Mouse (Mus musculus): ENCODE measurements around the gene Trappc5. TPM values are rescaled to one million over a fixed set of nuclear protein-coding genes. Genes with fewer than 3 reads are reported as not detected.

Trappc5 gene
- polyA plus RNA-seq, 1 experiment from 2014 or later: 45.3 TPM

GRCm38 (mm10) chr8:3717321-3717954 lies 41.3 kb downstream of the Trappc5 start:
- WGBS: 85% methylated on average over 12 of the region's 12 CpGs
- no peak overlapping the region for H3K4me3 ChIP-seq
- no peaks in the 10 kb centered on the region for H3K9me3 ChIP-seq
- H3K27me3 ChIP-seq (ENCODE audit: insufficient read depth, poor library complexity, severe bottlenecking): no peaks in the 10 kb centered on the region
- no peak for DNase-seq (ENCODE audit: low spot score)
- no peaks in the 10 kb centered on the region for H3K36me3 ChIP-seq
- H3K27ac ChIP-seq: no peak overlapping the region
- H3K4me1 ChIP-seq (replicated peaks): 0 out of 2 replicates have a peak, but pooled peaks cover 3% of the 10 kb centered on the region

GRCm38 (mm10) chr8:3718559-3718958 lies 42.5 kb downstream of the Trappc5 start:
- Histone ChIP-seq H3K36me3 (no peaks in the 10 kb centered on the region), H3K27me3 (ENCODE audit: insufficient read depth, poor library complexity, severe bottlenecking) (no peaks in the 10 kb centered on the region), H3K4me1 (replicated peaks) (0 out of 2 replicates have a peak, but pooled peaks cover 3% of the 10 kb centered on the region), H3K9me3 (no peaks in the 10 kb centered on the region), H3K4me3 (no peak overlapping the region), H3K27ac (no peak overlapping the region)
- WGBS: 17% methylated on average over 14 of the region's 14 CpGs
- DNase-seq (ENCODE audit: low spot score): peak; percentile 58

GRCm38 (mm10) chr8:3720551-3720950 lies 44.5 kb downstream of the Trappc5 start, which contains the start of gene Clec4g:
Gene Clec4g (minus strand): TSS chr8:3720651.
- H3K4me3 ChIP-seq: no peak within 1 kb of the TSS
- DNase-seq (ENCODE audit: low spot score): no peak
- H3K27me3 ChIP-seq (ENCODE audit: insufficient read depth, poor library complexity, severe bottlenecking): no peaks in the 10 kb centered on the region
- WGBS: 82% methylated on average over 5 of the region's 5 CpGs
- H3K9me3 ChIP-seq: no peaks in the 10 kb centered on the region
- H3K36me3 ChIP-seq: no peaks in the 10 kb centered on the region
- H3K27ac ChIP-seq: no peak within 1 kb of the TSS
- 0 out of 2 replicates have a peak, but pooled peaks cover 3% of the 10 kb centered on the region for H3K4me1 ChIP-seq (replicated peaks)

GRCm38 (mm10) chr8:3721041-3721440 lies 44.9 kb downstream of the Trappc5 start:
- 69% methylated on average over 1 of the region's 1 CpGs for WGBS

More at GRCm38 (mm10) chr8:3721041-3721440, 44.9 kb downstream of the Trappc5 start:
- Histone ChIP-seq H3K27me3 (ENCODE audit: insufficient read depth, poor library complexity, severe bottlenecking) (no peaks in the 10 kb centered on the region), H3K27ac (no peak overlapping the region), H3K9me3 (no peaks in the 10 kb centered on the region), H3K4me3 (no peak overlapping the region), H3K36me3 (no peaks in the 10 kb centered on the region), H3K4me1 (replicated peaks) (0 out of 2 replicates have a peak, but pooled peaks cover 3% of the 10 kb centered on the region)
- no peak for DNase-seq (ENCODE audit: low spot score)

Other genes with a start within 250 kb of the Trappc5 start
- 4.4 TPM in 2 replicates for gene Pex11g, start 208.6 kb upstream of the Trappc5 start, polyA plus RNA-seq (2016; fragmentation: Nextera tagmentation; extraction: Ambion mirVana)
- gene Tex45, start 205.4 kb upstream of the Trappc5 start, polyA plus RNA-seq (2016; fragmentation: Nextera tagmentation; extraction: Ambion mirVana): not detected in 2 replicates
- 74.1 and 98.1 TPM in 2 replicates for gene Zfp358, start 183.2 kb upstream of the Trappc5 start, polyA plus RNA-seq (2016; fragmentation: Nextera tagmentation; extraction: Ambion mirVana)
- 63.4 and 73.9 TPM in 2 replicates for gene Mcoln1, start 175.8 kb upstream of the Trappc5 start, polyA plus RNA-seq (2016; fragmentation: Nextera tagmentation; extraction: Ambion mirVana)
- 22.4 and 23.1 TPM in 2 replicates for gene Pnpla6, start 160.9 kb upstream of the Trappc5 start, polyA plus RNA-seq (2016; fragmentation: Nextera tagmentation; extraction: Ambion mirVana)
- gene C330021F23Rik, start 108.3 kb upstream of the Trappc5 start, polyA plus RNA-seq (2016; fragmentation: Nextera tagmentation; extraction: Ambion mirVana): 6.1 and 8.3 TPM in 2 replicates
- gene Camsap3, start 89.0 kb upstream of the Trappc5 start, polyA plus RNA-seq (2016; fragmentation: Nextera tagmentation; extraction: Ambion mirVana): 12.4 and 15.4 TPM in 2 replicates
- 71.6 and 74.6 TPM in 2 replicates for gene Xab2, start 55.0 kb upstream of the Trappc5 start, polyA plus RNA-seq (2016; fragmentation: Nextera tagmentation; extraction: Ambion mirVana)
- gene Pet100, start 54.8 kb upstream of the Trappc5 start, polyA plus RNA-seq (2016; fragmentation: Nextera tagmentation; extraction: Ambion mirVana): 97.8 and 115 TPM in 2 replicates
- gene Pcp2, start 50.8 kb upstream of the Trappc5 start, polyA plus RNA-seq (2016; fragmentation: Nextera tagmentation; extraction: Ambion mirVana): 0.22 TPM in 1 of 2 replicates, not detected in the other
- 38.7 and 44.1 TPM in 2 replicates for gene Stxbp2, start 45.3 kb upstream of the Trappc5 start, polyA plus RNA-seq (2016; fragmentation: Nextera tagmentation; extraction: Ambion mirVana)
- 0.37 and 0.55 TPM in 2 replicates for gene Retn, start 20.5 kb upstream of the Trappc5 start, polyA plus RNA-seq (2016; fragmentation: Nextera tagmentation; extraction: Ambion mirVana)
- 0.14 and 0.17 TPM in 2 replicates for gene Mcemp1, start 10.5 kb upstream of the Trappc5 start, polyA plus RNA-seq (2016; fragmentation: Nextera tagmentation; extraction: Ambion mirVana)
- gene Fcor, start 3.9 kb upstream of the Trappc5 start, polyA plus RNA-seq (2016; fragmentation: Nextera tagmentation; extraction: Ambion mirVana): 9.5 and 9.6 TPM in 2 replicates
- gene Fcer2a, start 17.9 kb downstream of the Trappc5 start, polyA plus RNA-seq (2016; fragmentation: Nextera tagmentation; extraction: Ambion mirVana): 0.22 and 0.31 TPM in 2 replicates
- gene Clec4g, start 44.4 kb downstream of the Trappc5 start, polyA plus RNA-seq (2016; fragmentation: Nextera tagmentation; extraction: Ambion mirVana): not detected in 2 replicates
- gene Cd209a, start 72.7 kb downstream of the Trappc5 start, polyA plus RNA-seq (2016; fragmentation: Nextera tagmentation; extraction: Ambion mirVana): not detected in 2 replicates
- gene Cd209e, start 178.0 kb downstream of the Trappc5 start, polyA plus RNA-seq (2016; fragmentation: Nextera tagmentation; extraction: Ambion mirVana): not detected in 2 replicates
- gene Cd209d, start 202.3 kb downstream of the Trappc5 start, polyA plus RNA-seq (2016; fragmentation: Nextera tagmentation; extraction: Ambion mirVana): not detected in 2 replicates